Mouse (Mus musculus) embryonic fibroblast, embryonic 13.5 days (primary cell): ENCODE results near the gene Slc22a14. TPM values are rescaled to one million over a fixed set of nuclear protein-coding genes. Genes with fewer than 3 reads are reported as not detected.

Experiments
- H3K27ac ChIP-seq: 2 replicates; pipeline ENCODE4 v1.5.1; 2012; ENCODE audit warnings: low read length, control low read depth, inconsistent platforms; ENCODE audit not compliant: insufficient read depth
- H3K4me1 ChIP-seq: 2 replicates; pipeline ENCODE4 v1.6.1; 2011; ENCODE audit warnings: low read length; ENCODE audit not compliant: control insufficient read depth, insufficient read depth
- H3K4me3 ChIP-seq: 2 replicates; pipeline ENCODE4 v1.5.1; 2011; ENCODE audit warnings: mild to moderate bottlenecking, control low read depth, low read length; ENCODE audit not compliant: insufficient read depth
- CTCF ChIP-seq: IDR thresholded peaks from 2 replicates; pipeline ENCODE4 v1.5.1; 2011; ENCODE audit warnings: mild to moderate bottlenecking, control low read depth, low read length, moderate library complexity, borderline replicate concordance; ENCODE audit not compliant: insufficient read depth
- POLR2A ChIP-seq: IDR thresholded peaks from 2 replicates; pipeline ENCODE4 v1.6.1; 2011; ENCODE audit warnings: low read depth, mild to moderate bottlenecking, control low read depth, low read length, moderate library complexity
- polyA plus RNA-seq: library from polyadenylated mRNA; stranded (reverse); fragments of >200 nt; gene quantifications from 2 replicates; pipeline ENCODE4 v1.2.4, GENCODE M21; 2011; ENCODE audit warnings: low read depth; ENCODE audit not compliant: missing spikeins, insufficient read length

Gene Slc22a14
- not detected in 2 replicates for polyA plus RNA-seq

DNA sequence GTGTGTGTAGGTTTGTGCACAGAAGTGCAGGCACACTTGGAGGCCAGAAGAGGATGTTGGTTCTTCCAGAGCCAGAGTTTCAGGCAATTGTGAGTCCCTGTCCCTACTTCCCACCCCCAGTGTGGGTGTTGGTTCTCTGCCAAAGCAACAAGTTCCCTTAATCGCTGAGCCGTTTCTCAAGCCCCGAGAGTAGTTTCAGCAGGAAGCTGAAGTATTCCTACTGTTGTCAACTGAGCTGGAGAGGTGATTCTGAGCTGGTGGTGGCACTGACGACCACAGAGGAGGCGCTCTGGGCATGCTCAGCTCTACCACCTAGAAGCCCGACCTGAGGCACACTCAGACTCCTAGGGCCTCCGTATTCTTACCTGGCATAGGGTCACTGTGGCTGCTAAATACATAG is at the start of gene Slc22a14:
Gene Slc22a14 (minus strand): TSS at position 270 of the 400 bp plus-strand sequence.
- Histone ChIP-seq H3K27ac (no peak within 1 kb of the TSS), H3K4me1 (no peaks in the 10 kb centered on the region), H3K4me3 (no peak within 1 kb of the TSS)
- TF ChIP-seq POLR2A = no peak

DNA sequence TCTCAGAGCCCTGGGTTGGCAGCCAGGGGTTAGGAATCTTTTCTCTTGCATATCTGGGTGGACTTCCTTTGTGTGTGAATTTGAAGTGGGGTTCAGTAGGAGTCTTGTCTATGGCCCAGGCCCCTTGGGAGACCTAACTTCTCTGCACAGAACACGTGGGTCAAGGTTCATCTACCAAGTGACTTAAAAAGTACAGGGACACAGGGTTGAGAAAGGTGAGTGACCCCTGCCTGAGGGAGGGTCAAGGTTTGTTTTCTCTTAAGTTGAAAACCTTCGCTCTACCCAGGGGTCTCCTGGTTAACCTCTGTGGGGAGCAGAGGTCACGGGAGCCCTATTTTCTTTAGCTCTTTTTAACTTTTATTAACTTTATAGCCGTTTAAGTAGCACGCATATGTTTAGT is 44.5 kb upstream of the Slc22a14 start:
- no peak for TF ChIP-seq CTCF
- TF ChIP-seq POLR2A = no peak
- Histone ChIP-seq H3K27ac (no peak overlapping the region), H3K4me1 (no peaks in the 10 kb centered on the region), H3K4me3 (no peak overlapping the region)

DNA sequence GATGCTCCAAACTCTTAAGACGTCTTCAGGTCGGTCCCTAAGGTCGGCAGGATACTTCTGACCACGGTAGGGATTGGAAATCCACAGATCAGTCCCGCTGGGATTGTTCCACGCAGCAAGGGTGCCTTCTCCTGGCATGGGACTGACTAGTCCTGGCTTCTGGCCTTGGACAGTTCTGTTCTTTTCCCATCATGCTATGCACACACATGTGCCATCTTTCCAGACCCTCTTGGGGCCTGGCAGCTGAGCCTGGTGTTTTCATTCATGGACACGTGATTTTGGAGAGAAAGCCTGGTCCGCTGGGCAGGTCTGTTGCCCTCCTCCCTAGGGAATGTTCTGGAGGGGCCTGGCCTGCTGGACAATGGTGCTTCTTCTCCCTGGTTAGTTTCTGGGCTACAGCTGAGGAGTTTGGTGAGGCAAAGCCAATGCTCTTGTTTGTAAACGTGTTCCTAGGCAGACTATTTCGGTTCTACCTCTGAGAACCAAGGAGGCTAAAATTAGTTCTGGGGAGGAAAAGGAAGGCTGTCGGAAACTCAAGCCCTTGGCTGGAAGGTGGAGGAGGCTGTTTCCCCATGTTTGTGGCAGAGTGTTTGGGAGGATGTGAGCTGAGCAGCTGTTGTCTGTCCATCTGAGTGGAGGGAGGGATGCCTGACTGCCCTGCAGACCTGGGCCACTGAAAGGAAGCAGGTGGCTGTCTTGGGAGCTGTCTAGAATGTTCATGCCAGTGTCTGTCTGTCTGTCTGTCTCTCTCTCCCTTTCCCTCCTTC is 43.7 kb upstream of the Slc22a14 start:
- Histone ChIP-seq H3K4me1 (no peaks in the 10 kb centered on the region), H3K27ac (no peak overlapping the region), H3K4me3 (no peak overlapping the region)
- no peak for TF ChIP-seq POLR2A
- no peak for TF ChIP-seq CTCF

DNA sequence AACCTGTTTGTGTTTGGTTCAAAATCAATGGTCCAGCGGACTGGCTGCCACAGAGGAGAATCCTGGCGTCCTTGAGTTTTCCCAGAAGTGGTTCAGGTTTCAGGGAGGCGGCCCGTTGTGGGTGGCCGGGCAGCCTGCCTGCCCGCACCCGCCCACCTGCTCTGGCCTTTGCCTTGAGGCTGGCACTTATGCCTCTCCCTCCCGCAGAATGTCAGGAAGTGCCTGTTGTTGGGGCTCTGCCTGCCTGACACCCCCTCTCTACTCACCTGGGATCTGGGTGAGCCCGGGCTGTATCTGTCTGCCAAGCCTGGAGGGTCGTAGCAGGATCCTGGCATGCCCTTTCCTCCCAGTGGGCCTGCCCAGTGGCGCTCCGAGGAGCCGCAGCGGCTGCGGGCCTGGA is 42.5 kb upstream of the Slc22a14 start:
- H3K27ac ChIP-seq = no peak overlapping the region
- H3K4me3 ChIP-seq = no peak overlapping the region
- TF ChIP-seq POLR2A = no peak
- no peak for TF ChIP-seq CTCF
- H3K4me1 ChIP-seq = no peaks in the 10 kb centered on the region

DNA sequence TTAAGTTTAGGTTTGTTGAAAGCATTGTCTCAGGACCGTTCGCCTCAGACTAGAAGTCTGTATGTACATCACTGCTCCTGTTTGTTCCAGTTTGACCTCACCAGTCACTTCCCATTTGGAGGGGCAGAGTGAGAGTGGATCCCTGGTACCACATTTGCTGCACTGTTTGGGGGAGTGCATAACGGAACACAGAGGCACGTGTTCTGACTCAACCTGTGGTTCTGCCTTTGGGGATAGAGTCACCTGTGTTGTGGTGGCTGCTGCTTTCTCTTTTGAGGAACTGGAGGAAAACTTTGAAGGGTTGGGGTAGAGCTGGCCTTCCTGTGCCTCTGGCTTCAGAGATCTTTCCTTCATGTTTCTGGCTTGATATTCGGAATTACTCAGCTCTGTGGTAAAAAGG is 38.7 kb upstream of the Slc22a14 start:
- H3K27ac ChIP-seq = no peak overlapping the region
- peaks cover 3% of the 10 kb centered on the region; the same call in 1 of the 2 replicates for H3K4me1 ChIP-seq
- no peak overlapping the region for H3K4me3 ChIP-seq
- TF ChIP-seq CTCF = no peak
- no peak for TF ChIP-seq POLR2A

DNA sequence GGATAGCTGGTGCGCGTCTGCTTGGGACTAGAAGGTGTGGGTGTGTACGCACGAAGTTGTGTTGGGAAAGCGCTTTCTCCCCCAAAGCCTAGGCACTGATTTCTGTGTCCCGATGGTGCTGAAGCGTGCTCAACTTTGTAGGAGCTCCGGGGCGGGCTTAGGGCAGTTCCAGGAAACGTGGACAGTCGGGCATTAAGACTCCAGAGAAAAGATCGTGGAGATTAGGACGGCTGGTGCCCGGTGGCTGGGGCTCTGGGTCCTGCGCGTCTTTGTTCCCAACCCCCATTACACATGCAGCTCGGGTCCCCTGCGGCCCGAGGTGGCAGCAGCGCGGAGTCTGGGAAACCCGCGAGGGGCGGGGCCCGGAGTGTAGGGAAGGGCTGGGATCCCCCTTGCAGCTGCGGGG is 37.9 kb upstream of the Slc22a14 start:
- H3K27ac ChIP-seq = no peak overlapping the region
- peaks cover 3% of the 10 kb centered on the region; the same call in 1 of the 2 replicates for H3K4me1 ChIP-seq
- TF ChIP-seq CTCF = no peak
- TF ChIP-seq POLR2A = no peak
- peak overlapping the region; percentile 60 for H3K4me3 ChIP-seq

DNA sequence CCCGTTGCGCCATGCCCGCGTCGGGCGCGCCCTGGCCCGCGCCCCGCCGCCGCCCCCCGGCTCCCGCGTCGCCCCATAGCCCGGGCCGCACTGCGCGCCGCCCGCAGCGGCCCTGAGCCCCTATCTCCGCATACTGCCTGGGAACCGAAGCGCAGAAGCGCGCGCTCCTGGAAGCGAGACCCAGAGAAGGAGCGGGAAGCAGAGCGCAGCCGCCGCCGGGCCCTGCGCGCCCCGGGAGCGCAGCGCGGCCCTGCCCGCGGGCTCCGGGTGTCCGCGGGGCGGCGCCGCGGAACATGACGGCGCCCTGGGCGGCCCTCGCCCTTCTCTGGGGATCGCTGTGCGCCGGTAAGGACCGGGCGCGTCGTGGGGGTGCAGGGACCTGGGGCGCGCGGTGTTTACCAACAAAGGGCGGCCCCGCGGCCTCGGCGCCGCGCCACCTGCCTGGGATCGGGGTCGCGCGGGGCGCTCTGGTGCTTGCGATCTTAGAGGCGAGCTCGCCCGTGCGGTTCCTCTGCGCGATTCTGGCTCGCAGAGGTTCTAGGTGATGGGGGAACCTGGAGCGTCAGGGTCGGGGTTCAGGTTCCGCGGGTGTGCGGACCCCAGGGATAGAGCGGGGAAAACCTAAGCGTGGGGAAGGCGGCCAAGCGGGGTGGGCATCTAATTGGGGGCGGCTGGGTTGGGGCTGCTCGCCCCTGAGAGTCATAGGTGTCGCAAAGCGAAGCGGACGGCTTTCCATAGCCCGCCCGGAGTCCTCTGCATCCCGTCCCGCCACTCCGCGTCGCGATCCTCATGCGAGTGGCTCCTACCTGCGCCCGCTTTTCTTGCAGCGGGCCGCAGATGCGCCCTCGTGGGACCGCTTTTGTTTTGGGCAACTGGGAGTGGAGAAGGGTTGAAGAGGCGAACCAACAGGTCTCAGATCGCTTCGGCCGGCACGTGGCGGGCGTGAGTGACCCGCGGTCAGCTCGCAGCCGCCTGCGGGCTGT is 37.2 kb upstream of the Slc22a14 start:
- TF ChIP-seq CTCF = no peak
- no peak for TF ChIP-seq POLR2A
- Histone ChIP-seq H3K27ac (no peak overlapping the region), H3K4me1 (peaks cover 3% of the 10 kb centered on the region; the same call in 1 of the 2 replicates), H3K4me3 (peak overlapping the region; percentile 60)

DNA sequence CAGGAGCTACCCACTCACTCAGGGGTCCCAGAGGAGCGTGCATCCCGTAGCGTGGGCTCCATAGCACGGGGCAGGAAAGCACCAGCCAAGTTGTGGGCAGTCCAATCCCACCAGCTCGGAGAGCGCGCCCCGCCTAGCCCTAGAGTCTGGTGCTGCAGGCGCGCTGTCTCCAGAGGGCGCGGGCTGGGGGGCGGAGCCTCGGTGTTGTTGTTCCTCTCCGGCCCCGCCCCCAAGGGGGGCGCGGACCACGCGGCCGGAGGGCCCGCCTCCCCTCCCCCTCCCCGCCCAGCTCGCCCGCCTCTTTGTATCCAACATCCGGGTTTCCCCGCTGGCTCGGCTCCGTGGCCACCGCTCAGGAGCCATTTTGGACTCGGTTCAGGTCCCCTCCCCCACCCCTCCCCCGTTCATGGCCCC is 36.5 kb upstream of the Slc22a14 start, which contains the start of gene Acvr2b:
Gene Acvr2b (plus strand): TSS at position 318 of the 414 bp plus-strand sequence.
- no peak for TF ChIP-seq CTCF
- no peak for TF ChIP-seq POLR2A

DNA sequence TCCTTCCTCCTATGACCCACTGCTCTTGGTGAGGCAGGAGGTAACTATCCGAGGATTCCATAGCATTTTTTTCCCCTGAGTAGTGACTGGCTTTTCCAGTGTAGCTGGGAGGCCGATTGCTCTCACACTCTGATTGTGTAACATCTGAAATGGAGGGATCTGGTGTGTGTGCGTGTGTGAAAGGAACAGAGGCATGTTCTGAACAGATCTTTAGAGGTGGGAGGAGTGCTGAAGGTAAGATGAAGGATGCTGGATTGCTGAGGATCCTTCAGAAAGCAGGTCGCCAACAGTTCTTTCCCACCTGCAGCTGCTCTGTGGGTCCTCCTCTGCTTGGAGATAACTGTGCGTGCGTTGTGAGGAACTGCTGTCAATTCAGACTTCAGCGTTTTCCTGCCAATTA is 36.0 kb upstream of the Slc22a14 start:
- TF ChIP-seq POLR2A (no peak), CTCF (no peak)
- H3K27ac ChIP-seq = no peak overlapping the region
- peaks cover 3% of the 10 kb centered on the region; the same call in 1 of the 2 replicates for H3K4me1 ChIP-seq
- H3K4me3 ChIP-seq = peak overlapping the region; percentile 24

More for the DNA sequence above, 36.5 kb upstream of the Slc22a14 start, which contains the start of gene Acvr2b:
- H3K4me3 ChIP-seq = peak within 1 kb of the TSS; percentile 60
- H3K4me1 ChIP-seq = peaks cover 3% of the 10 kb centered on the region; the same call in 1 of the 2 replicates
- H3K27ac ChIP-seq = no peak within 1 kb of the TSS
